Mouse (Mus musculus) ES-Bruce4 (cell line): ENCODE measurements around the gene Gm49776. TPM values are rescaled to one million over a fixed set of nuclear protein-coding genes. Genes with fewer than 3 reads are reported as not detected.

Source experiments
- H3K27ac ChIP-seq: 2 replicates; pipeline ENCODE4 v1.5.1; 2012; ENCODE audit warnings: low read length, inconsistent platforms; ENCODE audit not compliant: insufficient read depth
- H3K27me3 ChIP-seq: 2 replicates; pipeline ENCODE4 v1.6.1; 2012; ENCODE audit warnings: mild to moderate bottlenecking, low read length, inconsistent platforms; ENCODE audit not compliant: control insufficient read depth, poor library complexity, insufficient read depth, severe bottlenecking
- H3K36me3 ChIP-seq: 2 replicates; pipeline ENCODE4 v1.6.1; 2012; ENCODE audit warnings: inconsistent platforms, mild to moderate bottlenecking, low read length, moderate library complexity; ENCODE audit not compliant: control insufficient read depth, poor library complexity, insufficient read depth, severe bottlenecking
- H3K4me1 ChIP-seq: one replicate; pipeline ENCODE4 v1.8.1; 2011; ENCODE audit warnings: low read length; ENCODE audit not compliant: control insufficient read depth, insufficient read depth
- H3K4me3 ChIP-seq: 2 replicates; pipeline ENCODE4 v1.5.1; 2011; ENCODE audit warnings: low read depth, mild to moderate bottlenecking, low read length
- H3K9ac ChIP-seq: 2 replicates; pipeline ENCODE4 v1.6.1; 2012; ENCODE audit warnings: low read depth, mild to moderate bottlenecking, inconsistent platforms; ENCODE audit not compliant: poor library complexity, severe bottlenecking
- H3K9me3 ChIP-seq: replicated peaks from 2 replicates; pipeline ENCODE4 v1.6.1; 2012; ENCODE audit warnings: mild to moderate bottlenecking, low read length, inconsistent platforms; ENCODE audit not compliant: control insufficient read depth, poor library complexity, insufficient read depth, severe bottlenecking
- CTCF ChIP-seq: IDR thresholded peaks from one replicate; pipeline ENCODE4 v1.8.1; 2011; ENCODE audit warnings: low read depth, low read length
- EP300 ChIP-seq: IDR thresholded peaks from 2 replicates; pipeline ENCODE4 v1.6.1; 2011; ENCODE audit warnings: low read depth, low read length; ENCODE audit not compliant: insufficient read depth
- POLR2A ChIP-seq: IDR thresholded peaks from one replicate; pipeline ENCODE4 v1.8.1; 2011; ENCODE audit warnings: low read length; ENCODE audit not compliant: insufficient read depth
- polyA plus RNA-seq: library from polyadenylated mRNA; stranded (reverse); fragments of >200 nt; gene quantifications from 2 replicates; pipeline ENCODE4 v1.2.4, GENCODE M21; 2011; ENCODE audit warnings: low read depth; ENCODE audit not compliant: missing spikeins, insufficient read depth, insufficient read length

Gene Gm49776
- polyA plus RNA-seq, 1 experiment: not detected

DNA sequence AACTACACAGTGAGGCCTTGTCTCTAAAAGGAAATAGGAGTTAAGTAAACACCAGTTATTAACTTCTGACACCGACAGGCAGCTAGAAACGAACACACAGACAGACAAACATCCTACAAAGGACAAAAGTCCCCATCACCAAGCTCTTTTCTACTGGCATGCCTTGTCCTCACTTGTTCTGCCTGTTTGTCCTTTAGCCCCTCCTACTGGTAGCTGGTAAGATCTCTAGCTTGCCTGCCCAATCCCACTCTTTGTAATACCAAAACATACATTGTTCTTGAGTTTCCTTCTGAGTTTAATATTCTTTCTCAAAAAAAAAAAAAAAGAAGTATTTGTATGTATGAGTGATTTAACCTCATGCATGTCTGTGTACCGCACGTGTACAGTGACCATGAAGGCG is 10.1 kb upstream of the Gm49776 start:
- no peak overlapping the region for H3K27ac ChIP-seq
- H3K9me3 ChIP-seq: no peaks in the 10 kb centered on the region
- peaks cover 83% of the 10 kb centered on the region for H3K36me3 ChIP-seq
- no peak overlapping the region for H3K9ac ChIP-seq
- H3K4me1 ChIP-seq: no peaks in the 10 kb centered on the region
- TF ChIP-seq POLR2A: no peak
- no peak for TF ChIP-seq EP300
- TF ChIP-seq CTCF: no peak
- no peaks in the 10 kb centered on the region for H3K27me3 ChIP-seq
- no peak overlapping the region for H3K4me3 ChIP-seq

DNA sequence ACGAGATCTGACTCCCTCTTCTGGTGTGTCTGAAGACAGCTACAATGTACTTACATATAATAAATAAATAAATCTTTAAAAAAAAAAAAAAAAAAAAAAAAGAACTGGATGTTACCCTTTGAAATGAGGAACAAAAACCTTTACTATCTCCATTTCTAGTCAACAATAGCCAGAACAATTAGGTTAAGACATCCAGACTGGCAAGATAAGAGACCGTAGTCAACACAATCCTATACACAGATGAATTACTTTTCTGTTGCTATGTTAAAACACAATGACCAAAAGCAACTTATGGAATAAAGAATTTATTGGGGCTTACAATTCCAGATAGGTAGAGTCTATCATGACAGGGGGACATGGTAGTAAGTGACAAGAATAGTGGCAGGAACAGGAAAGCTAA is 6.9 kb upstream of the Gm49776 start:
- Histone ChIP-seq H3K4me3 (no peak overlapping the region), H3K9ac (no peak overlapping the region), H3K36me3 (peaks cover 80% of the 10 kb centered on the region), H3K4me1 (no peaks in the 10 kb centered on the region), H3K27me3 (no peaks in the 10 kb centered on the region), H3K9me3 (no peaks in the 10 kb centered on the region), H3K27ac (no peak overlapping the region)
- TF ChIP-seq POLR2A (no peak), CTCF (no peak), EP300 (no peak)

GRCm38 (mm10) chr16:18253866-18254265 is 4.3 kb downstream of the Gm49776 start:
- Histone ChIP-seq H3K36me3 (peaks cover 77% of the 10 kb centered on the region), H3K27ac (no peak overlapping the region), H3K9me3 (no peaks in the 10 kb centered on the region), H3K27me3 (no peaks in the 10 kb centered on the region), H3K9ac (no peak overlapping the region), H3K4me3 (no peak overlapping the region), H3K4me1 (peaks cover 3% of the 10 kb centered on the region)
- TF ChIP-seq POLR2A: no peak
- no peak for TF ChIP-seq CTCF
- TF ChIP-seq EP300: no peak

GRCm38 (mm10) chr16:18252736-18253135 is 5.4 kb downstream of the Gm49776 start:
- Histone ChIP-seq H3K36me3 (peaks cover 66% of the 10 kb centered on the region), H3K4me3 (no peak overlapping the region), H3K9ac (no peak overlapping the region)

GRCm38 (mm10) chr16:18250828-18251790 is 7.0 kb downstream of the Gm49776 start:
- no peak overlapping the region for H3K4me3 ChIP-seq
- no peak overlapping the region for H3K27ac ChIP-seq
- no peak for TF ChIP-seq POLR2A
- TF ChIP-seq EP300: no peak
- H3K9ac ChIP-seq: peak overlapping the region; percentile 12; the same call in 1 of the 2 replicates
- no peaks in the 10 kb centered on the region for H3K9me3 ChIP-seq
- H3K36me3 ChIP-seq: peaks cover 62% of the 10 kb centered on the region
- H3K4me1 ChIP-seq: peaks cover 3% of the 10 kb centered on the region
- no peaks in the 10 kb centered on the region for H3K27me3 ChIP-seq

More at GRCm38 (mm10) chr16:18252736-18253135, 5.4 kb downstream of the Gm49776 start:
- Histone ChIP-seq H3K4me1 (peaks cover 3% of the 10 kb centered on the region), H3K27me3 (no peaks in the 10 kb centered on the region), H3K27ac (no peak overlapping the region), H3K9me3 (no peaks in the 10 kb centered on the region)
- TF ChIP-seq POLR2A: no peak
- no peak for TF ChIP-seq CTCF
- no peak for TF ChIP-seq EP300

DNA sequence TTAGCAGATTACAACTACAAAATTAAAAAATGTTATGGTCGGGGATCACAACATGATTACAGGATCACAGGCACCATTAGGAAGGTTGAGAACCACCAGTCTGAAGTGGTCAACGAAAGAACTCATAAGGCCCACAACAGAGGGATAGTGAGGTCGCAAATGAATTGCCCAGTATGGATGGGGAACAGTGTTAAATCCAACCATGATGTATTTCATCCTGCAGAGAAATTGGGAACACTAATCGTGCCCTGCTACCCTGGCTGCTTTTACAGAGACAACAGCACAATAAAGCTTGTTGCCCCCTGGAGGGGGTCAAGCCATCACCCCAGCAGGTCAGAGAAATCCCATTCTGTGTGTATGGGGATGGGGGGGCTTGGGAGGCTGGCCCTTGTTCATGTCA is 7.9 kb downstream of the Gm49776 start:
- Histone ChIP-seq H3K9ac (peak overlapping the region; percentile 86; the same call in 1 of the 2 replicates), H3K4me1 (peaks cover 3% of the 10 kb centered on the region), H3K36me3 (peaks cover 64% of the 10 kb centered on the region), H3K27me3 (no peaks in the 10 kb centered on the region), H3K4me3 (no peak overlapping the region), H3K9me3 (no peaks in the 10 kb centered on the region), H3K27ac (no peak overlapping the region)
- TF ChIP-seq POLR2A (no peak), EP300 (no peak), CTCF (no peak)
